Mouse (Mus musculus) lung, adult 2 months (tissue): ENCODE measurements at regions not wholly inside any gene's neighbourhood (a gene's known extent, or its start where the extent isn't known, plus 50 kb on each side); places are given as distances from the start of the nearest gene placed in this dataset.

ENCODE experiments used
- DNase-seq: peaks from one replicate; pipeline ENCODE4 v3.0.0; 2022
- H3K4me1 ChIP-seq: fragments of 200-500 bp; 2 replicates; pipeline ENCODE4 v1.6.1; 2011; ENCODE audit warnings: low read length; ENCODE audit not compliant: control insufficient read depth, insufficient read depth
- H3K4me3 ChIP-seq: fragments of 200-500 bp; replicated peaks from 2 replicates; pipeline ENCODE3; 2011; ENCODE audit warnings: low read depth, mild to moderate bottlenecking, control low read depth, low read length; ENCODE audit errors: extremely low read depth
- CTCF ChIP-seq: fragments of 200-500 bp; IDR thresholded peaks from 2 replicates; pipeline ENCODE4 v1.5.1; 2011; ENCODE audit warnings: mild to moderate bottlenecking, low read length, control low read depth; ENCODE audit not compliant: insufficient read depth
- POLR2A ChIP-seq: fragments of 200-500 bp; IDR thresholded peaks from 2 replicates; pipeline ENCODE4 v1.6.1; 2011; ENCODE audit warnings: low read depth, mild to moderate bottlenecking, control low read depth, low read length, borderline replicate concordance; ENCODE audit errors: extremely low read depth
- WGBS: fragments of 180-500 bp; shearing (Covaris S2); methylation state at CpG from one replicate; pipeline ENCODE4 v1.1.7; 2018; 5-methylcytosine and 5-hydroxymethylcytosine counted together

GRCm38 (mm10) chr11:64647938-64648337 lies 211.5 kb upstream of the F930015N05Rik start:
- TF ChIP-seq POLR2A (no peak), CTCF (no peak)
- Histone ChIP-seq H3K4me3 (no peak overlapping the region), H3K4me1 (peaks cover 4% of the 10 kb centered on the region; the same call in 1 of the 2 replicates)
- no peak for DNase-seq
- WGBS: 40% methylated on average over 2 of the region's 2 CpGs

DNA sequence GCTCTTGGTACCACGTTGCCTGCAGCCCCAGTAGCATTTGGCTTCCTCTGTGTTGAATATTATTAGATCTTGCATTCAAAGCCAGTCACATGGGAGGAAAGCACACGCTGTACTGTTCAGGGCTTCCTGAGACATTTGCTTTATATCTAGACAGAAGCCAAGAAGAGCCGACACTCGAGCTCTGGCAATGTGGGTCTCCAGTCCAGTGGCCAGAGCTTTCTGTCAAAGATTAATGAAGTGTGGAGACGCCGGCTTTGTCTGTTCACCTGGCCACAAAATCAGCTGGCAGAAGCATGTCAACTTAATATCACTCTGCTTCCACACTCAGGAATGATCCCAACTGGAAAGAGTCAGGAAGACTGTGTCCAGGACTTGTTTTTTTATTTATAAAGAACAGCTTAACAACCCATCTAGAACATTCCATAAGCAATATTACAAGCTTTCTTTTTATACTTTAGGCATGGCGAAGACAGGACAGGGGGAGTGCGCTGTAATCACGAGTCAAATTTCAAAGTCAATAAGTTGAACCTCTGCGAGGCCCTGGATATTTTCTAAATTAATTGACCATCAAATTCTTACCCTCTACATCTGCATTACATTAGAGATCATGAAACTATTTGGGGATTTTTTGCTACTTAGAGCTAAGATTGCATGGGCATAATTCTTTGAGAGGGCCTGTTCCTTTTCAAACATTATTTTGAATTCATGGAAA lies 214.3 kb upstream of the F930015N05Rik start:
- 54% methylated on average over 10 of the region's 10 CpGs for WGBS
- Histone ChIP-seq H3K4me1 (peaks cover 1% of the 10 kb centered on the region; the same call in 1 of the 2 replicates), H3K4me3 (no peak overlapping the region)
- no peak for DNase-seq
- TF ChIP-seq POLR2A (no peak), CTCF (no peak)

- TF ChIP-seq POLR2A (no peak), CTCF (no peak)
- no peaks in the 10 kb centered on the region; the same call in 1 of the 2 replicates for H3K4me1 ChIP-seq
- H3K4me3 ChIP-seq: no peak overlapping the region
- no peak for DNase-seq
These were observed 216.4 kb upstream of the F930015N05Rik start for GRCm38 (mm10) chr11:64652811-64653210.

DNA sequence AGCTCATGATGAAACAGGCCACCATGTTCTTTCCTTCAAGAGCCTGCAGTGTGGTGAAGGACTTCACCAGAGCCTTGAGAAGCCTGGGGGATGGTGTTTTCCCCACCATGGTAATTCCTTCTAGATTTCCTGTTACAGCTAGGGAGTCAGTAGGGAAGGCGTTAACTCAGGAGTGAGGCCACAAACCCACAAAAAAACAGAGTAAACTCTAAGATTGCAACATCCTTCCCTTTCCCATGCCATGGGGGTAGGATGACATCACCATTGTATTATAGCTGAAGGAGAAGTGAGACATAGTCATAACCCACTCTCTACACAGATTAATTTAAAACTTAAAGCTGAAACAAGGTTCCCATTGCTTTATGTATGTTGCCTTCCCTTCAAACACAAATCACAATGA lies 218.7 kb upstream of the F930015N05Rik start:
- 39% methylated on average over 1 of the region's 1 CpGs for WGBS
- no peak for TF ChIP-seq POLR2A
- no peak for TF ChIP-seq CTCF
- DNase-seq: no peak
- H3K4me3 ChIP-seq: no peak overlapping the region
- no peaks in the 10 kb centered on the region for H3K4me1 ChIP-seq

- no peak overlapping the region for H3K4me3 ChIP-seq
- 56% methylated on average over 6 of the region's 6 CpGs for WGBS
- TF ChIP-seq CTCF: no peak
- no peak for TF ChIP-seq POLR2A
- H3K4me1 ChIP-seq: no peaks in the 10 kb centered on the region
- DNase-seq: no peak
These were observed 226.7 kb upstream of the F930015N05Rik start for GRCm38 (mm10) chr11:64663166-64663565.

GRCm38 (mm10) chr11:64667010-64667409 lies 230.6 kb upstream of the F930015N05Rik start:
- no peaks in the 10 kb centered on the region for H3K4me1 ChIP-seq
- 77% methylated on average over 3 of the region's 3 CpGs for WGBS
- no peak overlapping the region for H3K4me3 ChIP-seq
- TF ChIP-seq CTCF (no peak), POLR2A (no peak)
- no peak for DNase-seq

- DNase-seq: no peak
- Histone ChIP-seq H3K4me3 (no peak overlapping the region), H3K4me1 (no peaks in the 10 kb centered on the region)
- no peak for TF ChIP-seq CTCF
- TF ChIP-seq POLR2A: no peak
- 60% methylated on average over 7 of the region's 7 CpGs for WGBS
These were observed 231.1 kb upstream of the F930015N05Rik start for GRCm38 (mm10) chr11:64667521-64667920.

GRCm38 (mm10) chr11:64671898-64672297 lies 235.4 kb upstream of the F930015N05Rik start:
- no peak overlapping the region for H3K4me3 ChIP-seq
- DNase-seq: no peak
- TF ChIP-seq CTCF: no peak
- no peaks in the 10 kb centered on the region for H3K4me1 ChIP-seq
- 33% methylated on average over 3 of the region's 3 CpGs for WGBS

- Histone ChIP-seq H3K4me1 (no peaks in the 10 kb centered on the region), H3K4me3 (no peak overlapping the region)
- DNase-seq: no peak
- TF ChIP-seq POLR2A (no peak), CTCF (no peak)
- 76% methylated on average over 4 of the region's 4 CpGs for WGBS
These were observed 237.1 kb upstream of the F930015N05Rik start for GRCm38 (mm10) chr11:64673546-64673945.

DNA sequence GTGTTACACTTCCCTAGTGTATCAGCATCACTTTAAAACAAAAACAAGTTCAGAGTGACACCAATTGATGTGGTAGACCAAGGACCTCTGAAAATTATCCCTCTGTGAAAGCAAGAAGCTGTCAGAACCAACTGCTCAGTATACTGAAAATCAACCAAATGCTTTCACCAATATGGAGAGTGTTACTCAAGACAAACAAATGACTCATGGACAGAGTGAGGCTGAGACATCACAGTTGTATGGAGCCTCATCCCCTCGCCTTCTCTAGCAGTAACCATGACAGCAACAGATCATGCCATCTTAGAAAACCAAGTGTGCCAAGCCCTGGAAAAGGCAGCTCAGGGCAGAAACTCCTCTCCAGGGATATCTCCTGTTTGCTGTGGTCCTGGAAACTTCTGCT lies 267.3 kb upstream of the F930015N05Rik start:
- 56% methylated on average over 1 of the region's 1 CpGs for WGBS
- no peak for TF ChIP-seq CTCF
- TF ChIP-seq POLR2A: no peak
- DNase-seq: no peak
- H3K4me3 ChIP-seq: no peak overlapping the region
- no peaks in the 10 kb centered on the region for H3K4me1 ChIP-seq
